In the genomic region with DNA sequence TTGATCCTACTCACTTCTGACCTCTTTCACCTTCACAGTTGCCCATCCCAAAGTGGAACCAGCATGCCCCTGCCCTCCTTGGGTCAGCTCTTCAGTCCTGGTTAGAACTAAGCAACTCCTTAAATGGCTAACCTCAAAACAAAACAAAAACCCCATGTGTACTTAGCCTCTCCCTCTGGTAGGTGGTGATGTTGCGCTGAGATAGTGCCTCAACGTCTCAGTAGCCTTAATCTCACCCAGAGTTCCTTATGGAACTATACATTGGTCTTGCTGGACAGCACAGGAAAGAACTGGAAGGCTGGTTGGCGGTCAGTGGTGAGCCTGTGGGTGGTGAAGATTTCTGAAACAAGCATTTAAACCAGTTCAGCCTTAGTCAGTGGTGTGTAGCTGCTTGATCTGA, we compare ENCODE assay signal across 25 mouse cellular contexts.
DNase-seq lines count a peak whose midpoint lies in the region; ATAC-seq and TF ChIP-seq lines count a peak whose summit lies in the region.
"Had no signal": no experiment of that assay in that cellular context is flagged by ENCODE, and none has a peak within 500 bp of the region (broad histone marks: within the 10 kb centered on the region; RNA-seq: fewer than 3 reads in every experiment).

No protein-coding gene starts in this region.

- H3K4me1 ChIP-seq in CH12.LX (ENCODE audit: control insufficient read depth in 1 of 2, insufficient read depth in 2 of 2): no peaks in the 10 kb centered on the region
- H3K4me1 ChIP-seq: forebrain, embryonic 10.5 days; forebrain, embryonic 12.5 days had no signal

- no peak overlapping the region for H3K9ac ChIP-seq in CH12.LX (ENCODE audit: insufficient read depth, low read depth)
- H3K9ac ChIP-seq: embryonic facial prominence, embryonic 13.5 days; embryonic facial prominence, embryonic 15.5 days; forebrain, embryonic 12.5 days had no signal

- H3K36me3 ChIP-seq in CH12.LX (replicated peaks in 1 of 2; ENCODE audit: control insufficient read depth in 1 of 2, insufficient read depth in 1 of 2, low read length in 1 of 2): no peaks in the 10 kb centered on the region
- H3K36me3 ChIP-seq: embryonic facial prominence, embryonic 13.5 days; embryonic facial prominence, embryonic 15.5 days; forebrain, embryonic 10.5 days; forebrain, embryonic 12.5 days had no signal

- no peak overlapping the region for H3K27ac ChIP-seq in CH12.LX (ENCODE audit: insufficient read depth, low read depth)
- H3K27ac ChIP-seq: embryonic facial prominence, embryonic 13.5 days; embryonic facial prominence, embryonic 15.5 days; forebrain, embryonic 10.5 days; forebrain, embryonic 12.5 days had no signal

- no peak for TF ChIP-seq POLR2A in CH12.LX (IDR thresholded peaks at IDR 0.05; ENCODE audit: low read depth, low read length)

- H3K4me2 ChIP-seq in CH12.LX (ENCODE audit: insufficient read depth, low read depth, poor library complexity, severe bottlenecking): no peak overlapping the region
- H3K4me2 ChIP-seq: embryonic facial prominence, embryonic 13.5 days; embryonic facial prominence, embryonic 15.5 days; forebrain, embryonic 12.5 days had no signal

- no peak for ATAC-seq in megakaryocyte, adult 5-6 weeks (ENCODE audit: poor library complexity, severe bottlenecking)
- ATAC-seq: activated CD4-positive, CD25-positive, alpha-beta regulatory T cell, adult 4 months; CD4-positive, CD25-positive, alpha-beta regulatory T cell, adult 4 months; forebrain, embryonic 14.5 days; forebrain, embryonic 16.5 days had no signal

- H3K4me3 ChIP-seq in CH12.LX (replicated peaks in 1 of 3; ENCODE audit: low read depth in 2 of 3, low read length in 2 of 3, poor library complexity in 1 of 3): no peak overlapping the region
- H3K4me3 ChIP-seq: embryonic facial prominence, embryonic 13.5 days; embryonic facial prominence, embryonic 15.5 days; erythroblast, embryonic 14.5 days; forebrain, embryonic 10.5 days; forebrain, embryonic 12.5 days had no signal

- DNase-seq in 416B (ENCODE audit: low read depth): peak; percentile 55
- DNase-seq in CH12.LX (ENCODE audit: extremely low read depth): no peak
- DNase-seq in MEL-GATA-1-ER (ENCODE audit: extremely low read depth, low read depth): peak; percentile 20
- no peak for DNase-seq in neural tube, embryonic 10.5 days (ENCODE audit: extremely low spot score, low spot score)
- no peak for DNase-seq in gastrocnemius, postnatal 36 days
- DNase-seq: adrenal gland, adult 8-10 months; adrenal gland, postnatal 14 days; adrenal gland, postnatal 36 days; B cell, adult 2 months; cerebellum, adult 11-12 months; cerebellum, adult 2 months; cerebellum, adult 9-10 months; cerebellum, postnatal 10 days; cerebellum, postnatal 25 days; embryo, embryonic 11 days had no signal

- TF ChIP-seq RAD21 in CH12.LX (IDR thresholded peaks at IDR 0.05; ENCODE audit: low read depth, low read length): peak; percentile 15

- no peaks in the 10 kb centered on the region for H3K79me2 ChIP-seq in CH12.LX (replicated peaks; ENCODE audit: control insufficient read depth, extremely low read depth, insufficient read depth, poor library complexity, severe bottlenecking)

- in situ Hi-C loops in CH12.LX (cut with MboI; ENCODE audit: low pct_ligation_motif_present, low pct_unique_long_range_greater_than_20kb, low sequenced_read_pairs): no loop called here

- H3K9me3 ChIP-seq in CH12.LX (replicated peaks; ENCODE audit: low read length): no peaks in the 10 kb centered on the region
- H3K9me3 ChIP-seq: embryonic facial prominence, embryonic 13.5 days; embryonic facial prominence, embryonic 15.5 days; forebrain, embryonic 10.5 days; forebrain, embryonic 12.5 days had no signal

- dilution Hi-C loops in CH12.LX (cut with MboI; ENCODE audit: extremely low pct_ligation_motif_present, extremely low pct_unique_long_range_greater_than_20kb, low sequenced_read_pairs): no loop called here

- TF ChIP-seq CTCF in CH12.LX (conservative IDR thresholded peaks at IDR 0.05 in 1 of 2, IDR thresholded peaks at IDR 0.05 in 1 of 2; ENCODE audit: low read depth in 2 of 2, low read length in 2 of 2): peak in 1 of 2 experiments; percentile 12; a peak in 1 of 4 replicates

- TF ChIP-seq EP300 in CH12.LX (IDR thresholded peaks at IDR 0.05; ENCODE audit: low read length): no peak

- H3K27me3 ChIP-seq in CH12.LX (replicated peaks): no peaks in the 10 kb centered on the region
- H3K27me3 ChIP-seq: embryonic facial prominence, embryonic 13.5 days; embryonic facial prominence, embryonic 15.5 days; forebrain, embryonic 12.5 days had no signal

- intact Hi-C loops in gastrocnemius, postnatal 36 days (cut with DNase I): no loop called here

TF ChIP-seq in CH12.LX, 34 proteins besides CTCF, POLR2A, EP300 and RAD21:
- TF ChIP-seq SIN3A (IDR thresholded peaks at IDR 0.05; ENCODE audit: low read length): no peak
- TF ChIP-seq MXI1 (IDR thresholded peaks at IDR 0.05; ENCODE audit: low read depth, low read length): no peak
- TF ChIP-seq ZC3H11A (IDR thresholded peaks at IDR 0.05; ENCODE audit: low read depth, low read length): no peak
- no peak for TF ChIP-seq MAZ (IDR thresholded peaks at IDR 0.05; ENCODE audit: low read depth, low read length)

Comparison
In these comparisons a context has a peak if more than half of its experiments do, and no peak if none do; other contexts are left out.
1. DNase-seq: peak in 416B (single experiment) and MEL-GATA-1-ER (single experiment); none in CH12.LX (single experiment), neural tube, embryonic 10.5 days (single experiment) and gastrocnemius, postnatal 36 days (0 of 2).